Mouse (Mus musculus) T-helper 1 cell (primary cell): ENCODE data around the gene Fgd6.

ENCODE experiments used
- in situ Hi-C: fragments of 300-600 bp; cut with MboI, MseI; formaldehyde crosslinking; loops from one replicate; pipeline ENCODE4 v1.15.1; 2025; ENCODE audit warnings: high pct_unique_total_duplicates

The Fgd6 gene

GRCm38 (mm10) chr10:94093534-94093933 is 57.7 kb downstream of the Fgd6 start:
- in situ Hi-C loops, result no loop called here

- in situ Hi-C loops, result no loop called here
Observed at GRCm38 (mm10) chr10:94095743-94096465, 60.1 kb downstream of the Fgd6 start.

GRCm38 (mm10) chr10:94097081-94097845 is 61.5 kb downstream of the Fgd6 start:
- in situ Hi-C loops, result no loop called here

- in situ Hi-C loops, result no loop called here
Observed at GRCm38 (mm10) chr10:94098100-94098499, 62.3 kb downstream of the Fgd6 start.

- in situ Hi-C loops, result loop anchor here (25.0 kb wide), 1 partner anchor 293 kb away; no protein-coding TSS in a partner anchor
Observed at GRCm38 (mm10) chr10:94105498-94105897, 69.7 kb downstream of the Fgd6 start.

- in situ Hi-C loops, result loop anchor here (25.0 kb wide), 1 partner anchor 295 kb away; no protein-coding TSS in a partner anchor
Observed at GRCm38 (mm10) chr10:94107168-94107567, 71.4 kb downstream of the Fgd6 start.

- in situ Hi-C loops, result loop anchor here (25.0 kb wide), 1 partner anchor 295 kb away; no protein-coding TSS in a partner anchor
Observed at GRCm38 (mm10) chr10:94107607-94108006, 71.8 kb downstream of the Fgd6 start.

GRCm38 (mm10) chr10:94108791-94109190 is 73.0 kb downstream of the Fgd6 start:
- in situ Hi-C loops, result loop anchor here (25.0 kb wide), 1 partner anchor 296 kb away; no protein-coding TSS in a partner anchor

- in situ Hi-C loops, result loop anchor here (25.0 kb wide), 1 partner anchor 299 kb away; no protein-coding TSS in a partner anchor
Observed at GRCm38 (mm10) chr10:94110834-94111754, 75.3 kb downstream of the Fgd6 start.

GRCm38 (mm10) chr10:94112207-94112606 is 76.4 kb downstream of the Fgd6 start:
- in situ Hi-C loops, result loop anchor here (25.0 kb wide), 1 partner anchor 300 kb away; no protein-coding TSS in a partner anchor

GRCm38 (mm10) chr10:94115893-94116599 is 80.2 kb downstream of the Fgd6 start:
- in situ Hi-C loops, result loop anchor here (5.0 to 25.0 kb wide), 2 partner anchors 104 to 304 kb away; no protein-coding TSS in a partner anchor

- in situ Hi-C loops, result loop anchor here (5.0 to 25.0 kb wide), 2 partner anchors 105 to 305 kb away; no protein-coding TSS in a partner anchor
Observed at GRCm38 (mm10) chr10:94116781-94117340, 81.1 kb downstream of the Fgd6 start.

GRCm38 (mm10) chr10:94117916-94118315 is 82.1 kb downstream of the Fgd6 start:
- in situ Hi-C loops, result loop anchor here (5.0 to 25.0 kb wide), 2 partner anchors 106 to 306 kb away; no protein-coding TSS in a partner anchor

GRCm38 (mm10) chr10:94118993-94119392 is 83.2 kb downstream of the Fgd6 start:
- in situ Hi-C loops, result loop anchor here (5.0 to 25.0 kb wide), 2 partner anchors 107 to 307 kb away; no protein-coding TSS in a partner anchor

- in situ Hi-C loops, result loop anchor here (25.0 kb wide), 1 partner anchor 308 kb away; no protein-coding TSS in a partner anchor
Observed at GRCm38 (mm10) chr10:94120676-94121075, 84.9 kb downstream of the Fgd6 start.

GRCm38 (mm10) chr10:94122595-94122994 is 86.8 kb downstream of the Fgd6 start:
- in situ Hi-C loops, result loop anchor here (25.0 kb wide), 1 partner anchor 310 kb away; no protein-coding TSS in a partner anchor

- in situ Hi-C loops, result loop anchor here (25.0 kb wide), 1 partner anchor 311 kb away; no protein-coding TSS in a partner anchor
Observed at GRCm38 (mm10) chr10:94123581-94123980, 87.8 kb downstream of the Fgd6 start.

GRCm38 (mm10) chr10:94124376-94124775 is 88.6 kb downstream of the Fgd6 start:
- in situ Hi-C loops, result loop anchor here (25.0 kb wide), 1 partner anchor 312 kb away; no protein-coding TSS in a partner anchor

- in situ Hi-C loops, result no loop called here
Observed at GRCm38 (mm10) chr10:94129680-94130119, 93.9 kb downstream of the Fgd6 start.

- in situ Hi-C loops, result no loop called here
Observed at GRCm38 (mm10) chr10:94133081-94133480, 97.3 kb downstream of the Fgd6 start.
